Mouse (Mus musculus) stomach, embryonic 14.5 days (tissue): ENCODE results near the gene Bloc1s1. TPM values are rescaled to one million over a fixed set of nuclear protein-coding genes. Genes with fewer than 3 reads are reported as not detected.

Experiments
- ATAC-seq: fragments of 200-750 bp; cut with Nextera tagmentation; 2 replicates; pipeline ENCODE4 v1.8.0; 2017; ENCODE audit warnings: low read depth, moderate TSS enrichment; ENCODE audit not compliant: insufficient number of reproducible peaks, insufficient read depth, low FRiP score
- H3K27ac ChIP-seq: fragments of 300-500 bp; sonication (generic); 2 replicates; pipeline ENCODE4 v1.5.1; 2014; ENCODE audit warnings: mild to moderate bottlenecking, low read length, moderate library complexity, mixed read lengths
- H3K27me3 ChIP-seq: fragments of 300-500 bp; sonication (generic); 2 replicates; pipeline ENCODE4 v1.6.1; 2014; ENCODE audit warnings: low read length, control low read depth, mixed read lengths; ENCODE audit not compliant: control insufficient read depth, insufficient read depth
- H3K36me3 ChIP-seq: fragments of 300-500 bp; sonication (generic); 2 replicates; pipeline ENCODE4 v1.6.1; 2014; ENCODE audit warnings: mild to moderate bottlenecking, control low read depth, low read length, moderate library complexity, mixed read lengths; ENCODE audit not compliant: control insufficient read depth, insufficient read depth
- H3K4me1 ChIP-seq: fragments of 300-500 bp; sonication (generic); 2 replicates; pipeline ENCODE4 v1.6.1; 2014; ENCODE audit warnings: low read length, control low read depth, mixed read lengths; ENCODE audit not compliant: control insufficient read depth, insufficient read depth
- H3K4me2 ChIP-seq: fragments of 300-500 bp; sonication (generic); replicated peaks from 2 replicates; pipeline ENCODE4 v1.6.1; 2014; ENCODE audit warnings: low read depth, low read length, control low read depth
- H3K4me3 ChIP-seq: fragments of 300-500 bp; sonication (generic); 2 replicates; pipeline ENCODE4 v1.5.1; 2014; ENCODE audit warnings: low read depth, low read length, control low read depth
- H3K9ac ChIP-seq: fragments of 300-500 bp; sonication (generic); replicated peaks from 2 replicates; pipeline ENCODE4 v1.6.1; 2014; ENCODE audit warnings: low read depth, mild to moderate bottlenecking, control low read depth, low read length, moderate library complexity, mixed read lengths
- H3K9me3 ChIP-seq: fragments of 300-500 bp; sonication (generic); 2 replicates; pipeline ENCODE4 v1.6.1; 2016; ENCODE audit warnings: low read depth, low read length, control low read depth; ENCODE audit not compliant: control insufficient read depth
- WGBS: fragments of 180-500 bp; shearing (Covaris S2); extraction: QIAGEN DNeasy Blood & Tissue Kit; methylation state at CpG from one replicate; pipeline ENCODE4 v1.1.7; 2014; 5-methylcytosine and 5-hydroxymethylcytosine counted together
- polyA plus RNA-seq: library from polyadenylated mRNA; unstranded; fragments of >200 nt; fragmentation: Nextera tagmentation; extraction: Ambion mirVana; gene quantifications from 2 replicates; pipeline ENCODE4 v1.2.1, GENCODE M21; 2014

Bloc1s1 gene
- polyA plus RNA-seq, 1 experiment from 2014 or later, result 236 TPM

- Histone ChIP-seq H3K27ac (peak overlapping the region; percentile 86), H3K4me2 (peak overlapping the region; percentile 67), H3K27me3 (no peaks in the 10 kb centered on the region), H3K36me3 (no peaks in the 10 kb centered on the region; the same call in 1 of the 2 replicates), H3K4me3 (peak overlapping the region; percentile 72), H3K9ac (peak overlapping the region; percentile 66), H3K4me1 (peaks cover 32% of the 10 kb centered on the region), H3K9me3 (no peaks in the 10 kb centered on the region)
- WGBS, result under 1% methylated on average over 42 of the region's 42 CpGs
- ATAC-seq, result peak; percentile 94
These were observed 683 bp downstream of the Bloc1s1 start for GRCm38 (mm10) chr10:128923013-128923691.

DNA sequence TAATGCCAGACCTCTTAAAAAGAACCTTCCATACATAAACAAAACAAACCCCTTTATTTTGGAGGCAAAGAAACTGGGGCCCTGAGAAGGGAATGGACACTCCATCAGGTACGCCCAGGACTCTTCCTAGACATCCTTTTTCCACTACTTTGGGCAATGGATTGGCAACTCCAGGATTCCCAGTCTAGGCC is 1.1 kb downstream of the Bloc1s1 start, which contains the start of gene Rdh5:
Gene Rdh5, minus strand, starts transcription at position 67 of the 191 bp plus-strand sequence.
- Histone ChIP-seq H3K27ac (peak within 1 kb of the TSS; percentile 86), H3K4me1 (peaks cover 32% of the 10 kb centered on the region), H3K4me2 (peak within 1 kb of the TSS; percentile 67), H3K9ac (peak within 1 kb of the TSS; percentile 66), H3K9me3 (no peaks in the 10 kb centered on the region), H3K27me3 (no peaks in the 10 kb centered on the region), H3K36me3 (peaks cover 2% of the 10 kb centered on the region), H3K4me3 (peak within 1 kb of the TSS; percentile 72)
- no peak for ATAC-seq
- WGBS, result 12% methylated on average over 1 of the region's 1 CpGs

GRCm38 (mm10) chr10:128921883-128922821 is 1.7 kb downstream of the Bloc1s1 start:
- Histone ChIP-seq H3K9ac (no peak overlapping the region), H3K27me3 (no peaks in the 10 kb centered on the region), H3K36me3 (peaks cover 6% of the 10 kb centered on the region), H3K4me2 (peak overlapping the region; percentile 67), H3K9me3 (no peaks in the 10 kb centered on the region), H3K27ac (no peak overlapping the region), H3K4me1 (peaks cover 32% of the 10 kb centered on the region), H3K4me3 (peak overlapping the region; percentile 72)
- WGBS, result 68% methylated on average over 16 of the region's 16 CpGs
- ATAC-seq, result no peak

GRCm38 (mm10) chr10:128921251-128921650 is 2.6 kb downstream of the Bloc1s1 start:
- H3K27ac ChIP-seq, result peak overlapping the region; percentile 33; the same call in 1 of the 2 replicates
- no peak overlapping the region for H3K4me3 ChIP-seq
- WGBS, result 56% methylated on average over 1 of the region's 1 CpGs
- ATAC-seq, result no peak
- H3K4me1 ChIP-seq, result peaks cover 32% of the 10 kb centered on the region
- H3K27me3 ChIP-seq, result no peaks in the 10 kb centered on the region
- peaks cover 13% of the 10 kb centered on the region for H3K36me3 ChIP-seq
- H3K4me2 ChIP-seq, result peak overlapping the region; percentile 67; the same call in 1 of the 2 replicates
- no peak overlapping the region for H3K9ac ChIP-seq
- H3K9me3 ChIP-seq, result no peaks in the 10 kb centered on the region

DNA sequence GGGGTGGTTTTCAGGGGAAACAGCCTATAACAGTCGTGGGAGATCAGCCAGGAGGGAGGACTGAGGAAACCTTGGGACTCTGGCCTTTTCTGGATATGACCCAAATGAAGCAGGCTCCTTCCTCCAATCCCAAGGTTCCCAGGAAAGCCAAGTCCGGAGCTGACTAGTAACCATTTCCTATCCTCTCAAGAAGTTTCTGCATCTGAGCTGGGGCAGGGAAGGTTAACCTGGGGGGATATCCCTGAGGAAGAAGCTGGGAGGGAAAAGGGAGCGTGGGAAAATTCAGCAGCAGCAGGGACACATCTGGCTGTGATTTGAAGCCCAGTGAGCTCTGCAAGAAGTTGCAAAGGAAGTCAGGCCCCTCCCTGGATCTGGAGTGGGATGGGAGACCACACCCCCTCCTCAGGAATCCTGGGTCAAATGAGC is 3.1 kb downstream of the Bloc1s1 start:
- no peak for ATAC-seq
- no peaks in the 10 kb centered on the region for H3K9me3 ChIP-seq
- H3K4me1 ChIP-seq, result peaks cover 32% of the 10 kb centered on the region
- 0 out of 2 replicates have a peak overlapping the region, but pooled peaks have one; percentile 67 for H3K4me2 ChIP-seq
- H3K36me3 ChIP-seq, result peaks cover 13% of the 10 kb centered on the region
- peak overlapping the region; percentile 39; the same call in 1 of the 2 replicates for H3K27ac ChIP-seq
- H3K9ac ChIP-seq, result no peak overlapping the region
- WGBS, result 62% methylated on average over 3 of the region's 3 CpGs
- H3K4me3 ChIP-seq, result no peak overlapping the region
- H3K27me3 ChIP-seq, result no peaks in the 10 kb centered on the region

DNA sequence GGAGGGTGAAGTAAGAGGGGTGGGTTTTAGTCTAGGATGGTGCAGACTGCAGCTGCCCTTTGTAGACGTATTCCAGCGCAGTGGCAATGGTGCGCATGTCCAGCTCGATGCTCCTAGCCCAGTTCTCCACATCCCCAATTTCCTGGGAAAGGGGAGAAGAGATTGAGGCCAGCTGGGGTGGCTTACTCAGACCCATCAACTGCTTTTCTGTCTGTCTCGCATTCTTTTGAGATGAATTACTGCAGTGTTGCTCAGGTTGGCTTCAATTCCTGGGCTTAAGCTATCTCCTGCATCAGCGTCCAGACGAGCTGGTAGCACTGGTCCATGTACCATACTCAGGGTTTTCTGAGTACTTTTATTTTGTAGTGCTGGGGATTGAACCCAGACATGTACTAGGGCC is 3.9 kb downstream of the Bloc1s1 start:
- Histone ChIP-seq H3K4me2 (no peak overlapping the region), H3K9me3 (no peaks in the 10 kb centered on the region), H3K9ac (no peak overlapping the region), H3K27ac (peak overlapping the region; percentile 66; the same call in 1 of the 2 replicates), H3K27me3 (no peaks in the 10 kb centered on the region), H3K4me3 (no peak overlapping the region), H3K36me3 (peaks cover 15% of the 10 kb centered on the region), H3K4me1 (peaks cover 32% of the 10 kb centered on the region)
- 78% methylated on average over 7 of the region's 7 CpGs for WGBS
- ATAC-seq, result no peak

DNA sequence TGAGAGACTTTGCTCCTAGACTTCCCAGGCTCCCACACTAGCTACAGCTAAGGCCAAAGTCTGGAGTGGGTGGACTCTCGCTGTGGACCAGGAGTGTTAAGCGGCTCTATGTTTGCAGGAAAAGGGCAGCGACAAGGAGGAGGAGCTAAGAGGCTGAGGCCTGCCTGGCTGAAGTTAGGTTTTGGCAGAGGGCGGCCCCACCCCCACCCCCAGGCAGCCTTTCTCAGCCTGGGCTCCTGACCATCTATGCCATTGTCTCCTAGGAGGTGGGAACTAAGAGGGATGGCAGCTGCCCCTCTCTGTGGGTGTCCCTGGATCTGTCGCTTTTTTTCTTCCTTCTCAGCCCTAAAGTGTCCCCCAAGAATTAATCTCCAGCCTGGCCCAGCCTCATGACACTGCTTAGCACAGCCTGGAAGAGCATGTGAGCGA is 4.6 kb downstream of the Bloc1s1 start:
- H3K9me3 ChIP-seq, result no peaks in the 10 kb centered on the region
- H3K27me3 ChIP-seq, result no peaks in the 10 kb centered on the region
- H3K36me3 ChIP-seq, result peaks cover 17% of the 10 kb centered on the region
- H3K27ac ChIP-seq, result peak overlapping the region; percentile 66; the same call in 1 of the 2 replicates
- peaks cover 32% of the 10 kb centered on the region for H3K4me1 ChIP-seq
- no peak overlapping the region for H3K4me2 ChIP-seq
- no peak overlapping the region for H3K4me3 ChIP-seq
- ATAC-seq, result no peak
- 20% methylated on average over 6 of the region's 6 CpGs for WGBS
- H3K9ac ChIP-seq, result no peak overlapping the region

DNA sequence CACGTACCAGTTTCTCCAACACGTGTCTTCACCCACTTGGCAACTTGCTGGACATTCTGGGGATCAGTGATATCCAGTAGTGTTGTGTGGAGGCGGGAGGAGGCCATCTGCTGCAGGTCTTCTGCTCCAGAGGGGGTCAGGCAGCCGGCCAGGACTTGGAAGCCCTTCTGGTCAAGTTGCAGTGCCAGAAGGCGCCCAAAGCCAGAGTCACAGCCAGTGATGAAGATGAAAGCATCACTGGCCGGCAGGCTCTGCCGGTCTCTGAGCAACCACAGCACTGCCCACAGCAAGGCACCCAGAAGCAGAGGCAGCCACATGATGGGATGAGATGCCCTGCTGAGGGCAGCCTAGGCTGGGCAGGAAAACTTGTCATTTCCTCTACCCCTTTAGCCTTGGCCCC is 5.6 kb downstream of the Bloc1s1 start:
- Histone ChIP-seq H3K9ac (no peak overlapping the region), H3K4me3 (no peak overlapping the region), H3K36me3 (peaks cover 25% of the 10 kb centered on the region), H3K27ac (0 out of 2 replicates have a peak overlapping the region, but pooled peaks have one; percentile 12), H3K9me3 (no peaks in the 10 kb centered on the region), H3K27me3 (no peaks in the 10 kb centered on the region), H3K4me1 (peaks cover 32% of the 10 kb centered on the region), H3K4me2 (no peak overlapping the region)
- no peak for ATAC-seq
- WGBS, result 75% methylated on average over 7 of the region's 7 CpGs
